Mouse (Mus musculus) layer of hippocampus, adult 6 months (tissue): ENCODE measurements around the gene Gm21972. TPM values are rescaled to one million over a fixed set of nuclear protein-coding genes. Genes with fewer than 3 reads are reported as not detected.

ENCODE experiments used
- long read RNA-seq, 2 experiments: library from polyadenylated mRNA; unstranded; transcript quantifications; one replicate each; pipeline ENCODE4 v2.0.0; 2019 to 2020
- polyA plus RNA-seq: library from polyadenylated mRNA; unstranded; fragments of <200 nt; fragmentation: Nextera tagmentation; gene quantifications from 2 replicates; pipeline ENCODE4 v1.2.3, GENCODE M21; 2021

The Gm21972 gene
- polyA plus RNA-seq = 0.35 and 0.90 TPM in 2 replicates
- long read RNA-seq, experiment 1 = 0 reads
- long read RNA-seq, experiment 2, partial matches to known transcripts = 0 of 1 reads
- long read RNA-seq, experiment 2, other reads (novel, unspliced or antisense) = 1 of 1 reads

DNA sequence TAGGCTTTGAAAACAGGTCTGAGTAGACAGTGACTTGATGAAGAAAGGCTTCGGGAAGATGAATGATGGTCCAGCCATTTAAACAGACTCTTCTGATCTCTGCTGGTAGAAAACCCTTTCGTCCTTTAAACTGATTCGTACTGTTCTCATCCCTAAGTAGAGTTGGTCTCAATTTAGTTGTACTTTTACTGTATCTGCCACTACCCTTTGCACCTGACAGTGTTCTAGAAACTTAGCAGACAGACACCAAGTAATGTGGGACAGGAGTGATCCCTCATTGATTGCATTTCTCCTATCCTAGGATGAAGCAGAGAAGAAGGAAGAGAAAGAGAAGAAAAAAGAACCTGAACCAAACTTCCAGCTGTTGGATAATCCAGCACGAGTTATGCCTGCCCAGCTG, at the start of gene Gm21972:
Gene Gm21972 (plus strand): TSS at position 301 of the 400 bp plus-strand sequence.

DNA sequence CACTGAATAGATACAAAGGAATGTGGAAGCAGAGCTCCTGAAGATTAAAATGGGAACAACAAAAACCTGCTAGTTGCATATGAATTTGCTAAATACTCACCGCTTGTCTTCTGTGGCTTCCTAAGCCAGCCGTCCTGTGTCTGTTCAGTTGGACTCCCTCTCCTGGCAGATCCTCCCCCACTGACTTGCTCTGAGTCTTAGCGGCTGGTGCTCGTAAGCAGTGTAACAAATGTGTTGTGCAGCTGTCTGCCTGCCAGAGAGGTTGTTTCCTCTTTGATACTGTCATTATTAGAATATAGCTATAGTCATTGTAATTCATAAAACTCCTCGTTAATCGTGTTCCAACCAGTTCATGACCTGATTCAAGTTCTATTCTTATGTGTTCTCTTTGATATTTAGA, 21.7 kb upstream of the Gm21972 start, which contains the start of gene Htr2b:
Gene Htr2b (minus strand): TSS at position 192 of the 400 bp plus-strand sequence.

DNA sequence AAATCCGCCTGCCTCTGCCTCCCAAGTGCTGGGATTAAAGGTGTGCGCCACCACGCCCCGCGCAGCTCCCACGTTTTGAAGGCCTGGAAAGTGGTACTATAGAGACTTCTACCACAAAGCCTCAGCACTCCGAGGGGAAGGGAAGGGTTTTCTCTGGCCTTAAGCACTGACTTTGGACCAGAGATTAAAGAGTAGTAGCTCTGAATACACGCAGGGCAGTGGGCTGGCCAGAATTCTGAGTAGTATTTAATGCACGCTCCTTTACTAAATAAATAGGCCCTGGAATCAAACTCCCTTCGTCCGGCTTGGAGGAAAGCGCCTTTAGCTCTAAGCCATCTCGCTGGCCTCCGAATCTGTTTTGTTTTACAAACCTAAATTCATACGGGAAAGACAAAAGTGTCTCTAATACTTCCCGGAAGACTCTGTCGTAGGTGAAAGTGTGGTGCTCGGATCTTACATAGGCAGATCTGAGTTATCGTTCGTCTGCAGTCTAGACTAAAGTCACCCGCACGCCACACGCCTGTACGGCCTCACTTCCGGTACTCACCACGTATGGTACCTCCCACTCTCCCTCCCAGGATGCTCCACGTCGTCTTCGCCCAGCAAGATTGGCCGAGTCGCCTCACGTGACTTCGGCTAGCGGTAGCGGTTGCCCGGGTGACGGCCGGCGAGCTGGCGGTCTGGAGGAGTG, 20.8 kb downstream of the Gm21972 start, which contains the start of gene Armc9:
Gene Armc9 (plus strand): TSS at position 648 of the 691 bp plus-strand sequence.

Other genes starting within 250 kb of the Gm21972 start
- gene Itm2c, start 239.4 kb upstream of the Gm21972 start, polyA plus RNA-seq = 590 and 674 TPM in 2 replicates
- 4.4 and 5.0 TPM in 2 replicates for gene 4933407L21Rik, start 205.2 kb upstream of the Gm21972 start, polyA plus RNA-seq
- 0.05 and 0.10 TPM in 2 replicates for gene Gpr55, start 172.6 kb upstream of the Gm21972 start, polyA plus RNA-seq
- gene Spata3, start 116.8 kb upstream of the Gm21972 start, polyA plus RNA-seq = 1.9 and 2.6 TPM in 2 replicates
- 5.7 and 7.9 TPM in 2 replicates for gene 2810459M11Rik, start 87.8 kb upstream of the Gm21972 start, polyA plus RNA-seq
- gene Psmd1, start 69.2 kb upstream of the Gm21972 start, polyA plus RNA-seq = 97.0 and 101 TPM in 2 replicates
- 0.06 TPM in 1 of 2 replicates, not detected in the other for gene Htr2b, start 21.7 kb upstream of the Gm21972 start, polyA plus RNA-seq
- gene Armc9, start 21.1 kb downstream of the Gm21972 start, polyA plus RNA-seq = 26.2 and 29.2 TPM in 2 replicates
- gene B3gnt7, start 169.2 kb downstream of the Gm21972 start, polyA plus RNA-seq = 0.41 and 0.48 TPM in 2 replicates
- 59.4 and 69.1 TPM in 2 replicates for gene Ncl, start 225.8 kb downstream of the Gm21972 start, polyA plus RNA-seq